Mouse (Mus musculus): Measurements from ENCODE around the gene C1qbp. TPM values are rescaled to one million over a fixed set of nuclear protein-coding genes. Genes with fewer than 3 reads are reported as not detected.

The C1qbp gene
- polyA plus RNA-seq (2014; fragmentation: Nextera tagmentation; extraction: Ambion mirVana): 270 and 274 TPM in 2 replicates

- Histone ChIP-seq H3K4me3 (ENCODE audit: low read depth, low read length) (peak within 1 kb of the TSS; percentile 80), H3K9me3 (replicated peaks; ENCODE audit: control insufficient read depth, low read length) (no peaks in the 10 kb centered on the region), H3K36me3 (ENCODE audit: control insufficient read depth, insufficient read depth, low read length) (peaks cover 33% of the 10 kb centered on the region), H3K9ac (ENCODE audit: low read depth, low read length) (peak within 1 kb of the TSS; percentile 82), H3K4me2 (peak within 1 kb of the TSS; percentile 87), H3K27ac (ENCODE audit: low read depth, low read length) (peak within 1 kb of the TSS; percentile 25; the same call in 1 of the 2 replicates), H3K27me3 (ENCODE audit: control insufficient read depth, insufficient read depth, low read length) (no peaks in the 10 kb centered on the region), H3K4me1 (ENCODE audit: control insufficient read depth, insufficient read depth, low read length) (peaks cover 7% of the 10 kb centered on the region)
- under 1% methylated on average over 62 of the region's 64 CpGs for WGBS (ENCODE audit: insufficient replicate concordance)
- ATAC-seq (replicated peaks; ENCODE audit: insufficient number of reproducible peaks, low FRiP score, low TSS enrichment): peak; percentile 91
These were observed at the start of gene C1qbp for GRCm38 (mm10) chr11:70982557-70983228. TSS of gene C1qbp (minus strand) at chr11:70983026.

- Histone ChIP-seq H3K9ac (ENCODE audit: low read depth, low read length) (peak overlapping the region; percentile 70; the same call in 1 of the 2 replicates), H3K27me3 (ENCODE audit: control insufficient read depth, insufficient read depth, low read length) (no peaks in the 10 kb centered on the region), H3K4me1 (ENCODE audit: control insufficient read depth, insufficient read depth, low read length) (no peaks in the 10 kb centered on the region), H3K9me3 (replicated peaks; ENCODE audit: control insufficient read depth, low read length) (no peaks in the 10 kb centered on the region), H3K4me2 (peak overlapping the region; percentile 84), H3K27ac (ENCODE audit: low read depth, low read length) (no peak overlapping the region), H3K4me3 (ENCODE audit: low read depth, low read length) (peak overlapping the region; percentile 61), H3K36me3 (ENCODE audit: control insufficient read depth, insufficient read depth, low read length) (peaks cover 7% of the 10 kb centered on the region; the same call in 1 of the 2 replicates)
- 70% methylated on average over 7 of the region's 7 CpGs for WGBS (ENCODE audit: insufficient replicate concordance)
- ATAC-seq (replicated peaks; ENCODE audit: insufficient number of reproducible peaks, low FRiP score, low TSS enrichment): no peak
These were observed 49.2 kb upstream of the C1qbp start for GRCm38 (mm10) chr11:71032070-71032469.

DNA sequence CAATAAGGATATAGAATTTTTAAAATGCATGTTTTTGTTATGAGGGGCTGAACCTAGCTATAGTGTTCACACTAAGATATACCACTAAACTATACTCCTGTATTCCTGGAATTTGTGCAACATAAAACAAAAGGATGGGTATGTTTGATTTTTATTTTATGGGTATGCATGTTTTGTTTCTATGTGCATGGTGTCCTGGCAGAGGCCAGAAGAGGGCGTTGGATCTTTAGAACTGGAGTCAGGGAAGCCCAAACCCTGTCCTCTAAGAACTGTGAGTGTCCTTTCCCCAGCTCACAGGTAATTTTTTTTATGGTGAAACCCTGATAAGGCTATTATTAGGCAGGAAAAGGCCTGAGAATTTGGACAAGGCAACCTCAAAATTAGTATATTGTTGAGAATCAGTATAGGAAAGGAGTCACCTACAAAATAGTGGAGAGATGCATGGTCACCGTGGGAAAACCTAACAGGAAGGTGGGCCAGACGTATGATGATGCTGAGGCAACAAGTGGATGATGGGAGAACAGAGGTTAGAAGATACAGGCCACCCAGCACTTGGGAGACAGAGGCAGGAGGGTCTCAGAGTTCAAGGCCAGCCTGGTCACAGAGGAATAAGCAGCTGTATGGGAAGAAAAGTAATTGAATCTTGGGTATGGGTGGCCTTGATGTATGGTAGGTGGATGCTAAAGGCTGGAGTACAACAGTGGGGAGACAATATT lies 46.7 kb upstream of the C1qbp start:
- ATAC-seq (replicated peaks; ENCODE audit: insufficient number of reproducible peaks, low FRiP score, low TSS enrichment): no peak
- WGBS (ENCODE audit: insufficient replicate concordance): 73% methylated on average over 3 of the region's 3 CpGs

GRCm38 (mm10) chr11:71028280-71028679 lies 45.5 kb upstream of the C1qbp start:
- no peaks in the 10 kb centered on the region for H3K4me1 ChIP-seq (ENCODE audit: control insufficient read depth, insufficient read depth, low read length)
- H3K27ac ChIP-seq (ENCODE audit: low read depth, low read length): no peak overlapping the region
- H3K9ac ChIP-seq (ENCODE audit: low read depth, low read length): no peak overlapping the region
- H3K4me3 ChIP-seq (ENCODE audit: low read depth, low read length): no peak overlapping the region
- H3K27me3 ChIP-seq (ENCODE audit: control insufficient read depth, insufficient read depth, low read length): no peaks in the 10 kb centered on the region
- H3K4me2 ChIP-seq: no peak overlapping the region
- 86% methylated on average over 3 of the region's 3 CpGs for WGBS (ENCODE audit: insufficient replicate concordance)
- H3K9me3 ChIP-seq (replicated peaks; ENCODE audit: control insufficient read depth, low read length): no peaks in the 10 kb centered on the region
- H3K36me3 ChIP-seq (ENCODE audit: control insufficient read depth, insufficient read depth, low read length): peaks cover 14% of the 10 kb centered on the region
- ATAC-seq (replicated peaks; ENCODE audit: insufficient number of reproducible peaks, low FRiP score, low TSS enrichment): no peak

More for the DNA sequence above, 46.7 kb upstream of the C1qbp start:
- H3K9ac ChIP-seq (ENCODE audit: low read depth, low read length): no peak overlapping the region
- H3K9me3 ChIP-seq (replicated peaks; ENCODE audit: control insufficient read depth, low read length): no peaks in the 10 kb centered on the region
- no peak overlapping the region for H3K27ac ChIP-seq (ENCODE audit: low read depth, low read length)
- H3K36me3 ChIP-seq (ENCODE audit: control insufficient read depth, insufficient read depth, low read length): peaks cover 14% of the 10 kb centered on the region
- H3K4me1 ChIP-seq (ENCODE audit: control insufficient read depth, insufficient read depth, low read length): no peaks in the 10 kb centered on the region
- no peak overlapping the region for H3K4me3 ChIP-seq (ENCODE audit: low read depth, low read length)
- no peak overlapping the region for H3K4me2 ChIP-seq
- H3K27me3 ChIP-seq (ENCODE audit: control insufficient read depth, insufficient read depth, low read length): no peaks in the 10 kb centered on the region

DNA sequence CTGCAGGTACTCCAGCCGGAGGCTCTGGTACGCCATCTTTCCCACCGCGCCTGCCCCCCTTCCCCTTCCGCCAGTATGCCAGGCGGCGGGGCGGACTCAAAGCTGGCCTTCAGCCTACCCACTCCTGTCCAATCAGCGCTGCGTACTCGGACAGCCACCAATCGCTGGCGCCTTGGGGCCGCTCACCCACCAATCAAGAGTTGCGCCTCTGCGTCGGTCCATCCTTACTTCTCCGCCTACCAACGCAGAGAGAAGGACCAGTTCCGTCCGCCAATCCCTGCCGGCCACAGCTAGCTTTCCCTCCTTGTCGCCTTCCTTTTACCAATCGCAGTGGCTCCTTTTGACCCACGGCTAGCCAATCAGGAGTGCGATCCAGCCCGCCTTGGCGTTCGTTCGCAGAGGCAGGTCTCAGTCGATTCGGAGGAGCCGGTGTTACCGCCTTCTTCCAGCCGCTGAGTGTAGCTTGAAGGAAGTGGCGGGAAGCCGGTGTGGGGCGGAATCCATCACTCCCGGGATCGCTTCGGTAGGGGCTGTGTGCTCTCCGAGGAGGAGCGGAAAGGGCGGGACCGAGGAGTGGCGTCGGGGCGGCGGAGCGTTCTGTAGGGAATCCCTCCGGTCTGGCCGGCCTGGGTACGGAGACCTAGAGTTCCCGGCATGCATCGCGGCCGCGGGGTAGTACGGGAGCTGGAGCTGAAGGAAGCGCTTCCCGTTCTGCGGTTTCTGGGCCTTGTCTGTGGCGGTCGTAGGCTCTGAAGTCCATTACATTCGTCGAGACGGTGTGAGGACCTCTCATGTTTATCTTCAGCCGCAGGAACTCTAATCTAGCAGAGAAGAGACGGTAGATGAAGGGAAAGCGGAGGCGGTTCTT lies 36.6 kb upstream of the C1qbp start, which contains the start of the genes Mis12 and Derl2:
TSS of gene Mis12 (plus strand) at position 411 of the 868 bp plus-strand sequence.
TSS of gene Derl2 (minus strand) at position 641 of the 868 bp plus-strand sequence.
- H3K9ac ChIP-seq (ENCODE audit: low read depth, low read length): peak within 1 kb of the TSS; percentile 93
- peak within 1 kb of the TSS; percentile 84 for H3K4me2 ChIP-seq
- peaks cover 7% of the 10 kb centered on the region; the same call in 1 of the 2 replicates for H3K4me1 ChIP-seq (ENCODE audit: control insufficient read depth, insufficient read depth, low read length)
- peak within 1 kb of the TSS; percentile 89 for H3K4me3 ChIP-seq (ENCODE audit: low read depth, low read length)
- H3K9me3 ChIP-seq (replicated peaks; ENCODE audit: control insufficient read depth, low read length): no peaks in the 10 kb centered on the region
- peak within 1 kb of the TSS; percentile 98 for H3K27ac ChIP-seq (ENCODE audit: low read depth, low read length)
- under 1% methylated on average over 71 of the region's 71 CpGs for WGBS (ENCODE audit: insufficient replicate concordance)
- ATAC-seq (replicated peaks; ENCODE audit: insufficient number of reproducible peaks, low FRiP score, low TSS enrichment): peak; percentile 100
- peaks cover 8% of the 10 kb centered on the region; the same call in 1 of the 2 replicates for H3K36me3 ChIP-seq (ENCODE audit: control insufficient read depth, insufficient read depth, low read length)
- no peaks in the 10 kb centered on the region for H3K27me3 ChIP-seq (ENCODE audit: control insufficient read depth, insufficient read depth, low read length)

DNA sequence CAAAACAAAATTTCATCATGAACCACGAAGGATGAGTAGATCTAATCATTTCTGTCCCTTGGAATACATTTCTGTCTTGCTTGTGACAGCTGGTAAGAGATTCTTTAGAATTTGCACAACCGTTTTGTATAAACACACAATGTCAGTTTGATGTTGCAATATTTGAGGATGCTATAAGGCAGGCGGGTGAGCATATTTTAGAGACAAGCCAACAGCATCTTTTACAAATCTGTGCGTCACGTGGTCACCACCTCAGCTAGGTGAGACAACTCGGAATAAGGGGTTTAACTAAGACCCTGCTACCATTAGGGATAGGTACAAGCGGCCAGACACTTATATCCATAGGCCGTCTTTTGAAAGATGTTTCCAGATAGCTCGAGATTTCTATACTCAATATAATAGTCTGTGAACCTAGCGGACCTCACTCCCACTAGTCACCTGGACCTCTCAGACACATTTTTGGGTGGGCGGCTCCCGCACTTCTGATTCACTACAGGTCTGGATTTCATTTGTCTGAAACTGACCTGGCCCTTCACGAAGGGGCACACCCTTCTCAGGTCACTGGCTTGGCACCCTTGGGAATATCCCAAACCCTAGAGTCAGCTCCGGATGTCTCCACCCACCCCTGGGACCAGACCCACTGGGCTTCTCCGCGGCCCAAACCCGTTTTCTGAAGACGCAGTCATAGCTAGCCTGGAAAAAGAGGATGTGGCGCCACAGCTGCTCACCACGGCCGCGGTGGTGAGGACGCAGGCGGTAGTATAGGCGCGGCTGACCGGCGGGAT lies 35.8 kb upstream of the C1qbp start:
- Histone ChIP-seq H3K9me3 (replicated peaks; ENCODE audit: control insufficient read depth, low read length) (no peaks in the 10 kb centered on the region), H3K9ac (ENCODE audit: low read depth, low read length) (peak overlapping the region; percentile 93), H3K27me3 (ENCODE audit: control insufficient read depth, insufficient read depth, low read length) (no peaks in the 10 kb centered on the region), H3K4me1 (ENCODE audit: control insufficient read depth, insufficient read depth, low read length) (peaks cover 7% of the 10 kb centered on the region; the same call in 1 of the 2 replicates), H3K36me3 (ENCODE audit: control insufficient read depth, insufficient read depth, low read length) (peaks cover 8% of the 10 kb centered on the region; the same call in 1 of the 2 replicates), H3K4me3 (ENCODE audit: low read depth, low read length) (peak overlapping the region; percentile 89), H3K4me2 (peak overlapping the region; percentile 80), H3K27ac (ENCODE audit: low read depth, low read length) (peak overlapping the region; percentile 76)
- ATAC-seq (replicated peaks; ENCODE audit: insufficient number of reproducible peaks, low FRiP score, low TSS enrichment): peak; percentile 9; the same call in 1 of the 2 replicates
- WGBS (ENCODE audit: insufficient replicate concordance): 5% methylated on average over 28 of the region's 28 CpGs

- no peak overlapping the region for H3K9ac ChIP-seq (ENCODE audit: low read depth, low read length)
- no peak overlapping the region for H3K4me2 ChIP-seq
- no peak overlapping the region for H3K27ac ChIP-seq (ENCODE audit: low read depth, low read length)
- H3K36me3 ChIP-seq (ENCODE audit: control insufficient read depth, insufficient read depth, low read length): peaks cover 9% of the 10 kb centered on the region
- 83% methylated on average over 1 of the region's 1 CpGs for WGBS (ENCODE audit: insufficient replicate concordance)
- no peak overlapping the region for H3K4me3 ChIP-seq (ENCODE audit: low read depth, low read length)
- H3K4me1 ChIP-seq (ENCODE audit: control insufficient read depth, insufficient read depth, low read length): peaks cover 7% of the 10 kb centered on the region; the same call in 1 of the 2 replicates
- H3K27me3 ChIP-seq (ENCODE audit: control insufficient read depth, insufficient read depth, low read length): no peaks in the 10 kb centered on the region
- ATAC-seq (replicated peaks; ENCODE audit: insufficient number of reproducible peaks, low FRiP score, low TSS enrichment): no peak
- no peaks in the 10 kb centered on the region for H3K9me3 ChIP-seq (replicated peaks; ENCODE audit: control insufficient read depth, low read length)
These were observed 34.2 kb upstream of the C1qbp start for GRCm38 (mm10) chr11:71017051-71017450.
